Mouse (Mus musculus) G1E (cell line): Measurements from ENCODE around the gene Prph.

Source experiments
- CTCF ChIP-seq: IDR thresholded peaks from 2 replicates; pipeline ENCODE4 v1.5.1; 2012; ENCODE audit warnings: low read depth, low read length, inconsistent platforms, mixed read lengths
- GATA1 ChIP-seq: IDR thresholded peaks from 2 replicates; pipeline ENCODE4 v1.6.1; 2012; ENCODE audit warnings: borderline replicate concordance, low read length, inconsistent platforms, mixed read lengths
- GATA2 ChIP-seq: IDR thresholded peaks from 2 replicates; pipeline ENCODE4 v1.6.1; 2012; ENCODE audit warnings: low read depth, low read length, inconsistent platforms, borderline replicate concordance
- POLR2AphosphoS5 ChIP-seq: IDR thresholded peaks from 2 replicates; pipeline ENCODE4 v1.6.1; 2012; ENCODE audit warnings: low read depth, low read length, inconsistent platforms; ENCODE audit not compliant: insufficient replicate concordance
- TAL1 ChIP-seq: conservative IDR thresholded peaks from 2 replicates; pipeline ENCODE4 v1.6.1; 2012; ENCODE audit warnings: low read depth, low read length, inconsistent platforms, mixed read lengths

DNA sequence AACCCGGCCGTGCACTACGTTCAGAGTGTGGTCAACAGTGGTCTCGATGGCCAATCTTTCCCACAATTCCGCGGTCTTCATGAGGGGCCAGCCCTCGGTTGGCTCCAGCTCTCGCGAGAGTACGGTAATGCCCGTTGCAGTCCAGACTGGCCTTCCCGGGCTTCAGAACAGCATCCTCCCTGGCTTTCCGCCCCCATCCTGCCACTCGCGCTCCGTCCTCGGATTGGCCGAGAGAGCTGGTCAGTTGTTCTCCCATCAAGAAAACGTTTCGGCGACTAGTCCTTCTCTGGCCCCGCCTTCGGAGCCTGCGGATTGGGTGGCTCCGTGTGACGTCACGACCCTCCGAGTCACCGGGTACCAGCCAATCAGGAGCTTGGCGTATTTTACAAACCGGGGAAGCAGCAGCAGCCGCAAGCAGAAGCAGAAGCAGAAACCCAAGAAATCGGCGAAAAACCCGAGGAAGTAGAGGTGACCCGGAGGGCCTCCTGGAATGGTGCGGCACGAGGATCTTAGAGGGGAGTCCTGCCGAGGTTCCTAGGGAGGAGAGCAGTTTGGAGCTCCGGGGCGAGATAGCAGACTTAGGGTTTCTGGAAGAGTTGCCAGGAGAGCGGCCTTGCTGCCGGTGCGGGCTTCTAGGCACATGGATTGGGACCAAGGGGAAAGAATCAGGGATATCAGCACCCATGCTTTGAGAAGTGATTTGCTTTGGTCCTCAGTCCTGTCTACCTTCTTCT lies 19.8 kb downstream of the Prph start:
- TF ChIP-seq CTCF (no peak), TAL1 (no peak), GATA1 (no peak), GATA2 (no peak), POLR2AphosphoS5 (no peak)
